Mouse (Mus musculus) ES-E14 (cell line): ENCODE measurements at regions not wholly inside any gene's neighbourhood (a gene's known extent, or its start where the extent isn't known, plus 50 kb on each side); places are given as distances from the start of the nearest gene placed in this dataset.

Experiments
- CHD2 ChIP-seq: IDR thresholded peaks from 2 replicates; pipeline ENCODE4 v1.6.1; 2014; ENCODE audit warnings: mild to moderate bottlenecking, low read depth, low read length, inconsistent platforms
- HCFC1 ChIP-seq: IDR thresholded peaks from 2 replicates; pipeline ENCODE4 v1.6.1; 2012; ENCODE audit warnings: low read length, inconsistent platforms, borderline replicate concordance; ENCODE audit not compliant: insufficient read depth
- ZC3H11A ChIP-seq: IDR thresholded peaks from 2 replicates; pipeline ENCODE4 v1.6.1; 2012; ENCODE audit warnings: low read depth, mild to moderate bottlenecking, inconsistent platforms, low read length, borderline replicate concordance
- ZNF384 ChIP-seq: IDR thresholded peaks from 2 replicates; pipeline ENCODE4 v1.6.1; 2012; ENCODE audit warnings: low read depth, low read length, inconsistent platforms

GRCm38 (mm10) chr4:52099187-52099586, 339.9 kb upstream of the Smc2 start:
- TF ChIP-seq CHD2 (no peak), ZC3H11A (no peak), ZNF384 (no peak), HCFC1 (no peak)
